Mouse (Mus musculus): Measurements from ENCODE around the gene Fibcd1.

Gene Fibcd1

DNA sequence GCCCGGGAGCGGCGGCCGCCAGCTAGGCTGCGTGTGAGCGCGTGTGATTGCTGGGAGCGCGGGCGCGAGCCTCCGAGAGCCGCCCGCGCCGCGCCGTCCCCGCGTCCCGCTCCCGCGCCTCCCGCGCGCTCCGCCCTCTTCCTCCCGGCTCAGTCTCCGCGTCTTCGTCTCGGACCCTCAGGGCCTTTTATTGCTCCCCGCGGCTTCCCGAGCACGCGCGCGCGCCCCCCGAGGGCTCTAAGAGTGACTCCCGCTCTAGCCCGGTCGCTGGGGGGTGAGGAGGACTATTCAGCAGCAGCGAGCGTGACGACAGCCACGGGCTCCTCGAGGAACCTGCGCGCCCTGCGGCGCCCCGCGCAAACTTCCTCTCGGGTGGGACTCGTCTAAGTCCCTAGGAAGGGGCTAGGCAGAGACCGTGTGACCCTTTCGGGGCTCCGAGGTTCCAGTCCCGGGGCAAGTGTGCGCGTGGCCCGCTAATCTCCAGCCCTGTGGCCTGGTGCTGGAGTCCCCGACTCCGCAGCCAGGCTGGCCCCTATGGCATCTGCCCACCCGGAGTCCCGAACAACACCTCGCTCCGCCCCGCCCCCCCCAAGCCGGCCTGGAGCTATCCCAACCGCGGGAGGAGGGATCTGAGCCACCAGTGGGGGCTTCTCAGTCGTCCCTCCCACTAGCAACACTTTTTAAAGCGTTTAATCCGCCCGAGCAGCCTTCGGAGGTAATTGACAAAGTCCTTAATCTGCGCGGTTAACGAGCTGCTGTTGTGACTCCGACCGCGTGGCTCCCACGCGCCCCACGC, at the start of gene Fibcd1:
Fibcd1 (minus strand) TSS at position 110 of the 796 bp plus-strand sequence.
- peak; percentile 50 for DNase-seq (ENCODE audit: low spot score)

GRCm38 (mm10) chr2:31894221-31894870, 48.5 kb upstream of the Fibcd1 start:
- no peak for DNase-seq (ENCODE audit: low spot score)

- DNase-seq (ENCODE audit: low spot score) = no peak
Observed at GRCm38 (mm10) chr2:31893110-31893669, 47.4 kb upstream of the Fibcd1 start.

GRCm38 (mm10) chr2:31891219-31891618, 45.4 kb upstream of the Fibcd1 start:
- DNase-seq (ENCODE audit: low spot score) = no peak

DNA sequence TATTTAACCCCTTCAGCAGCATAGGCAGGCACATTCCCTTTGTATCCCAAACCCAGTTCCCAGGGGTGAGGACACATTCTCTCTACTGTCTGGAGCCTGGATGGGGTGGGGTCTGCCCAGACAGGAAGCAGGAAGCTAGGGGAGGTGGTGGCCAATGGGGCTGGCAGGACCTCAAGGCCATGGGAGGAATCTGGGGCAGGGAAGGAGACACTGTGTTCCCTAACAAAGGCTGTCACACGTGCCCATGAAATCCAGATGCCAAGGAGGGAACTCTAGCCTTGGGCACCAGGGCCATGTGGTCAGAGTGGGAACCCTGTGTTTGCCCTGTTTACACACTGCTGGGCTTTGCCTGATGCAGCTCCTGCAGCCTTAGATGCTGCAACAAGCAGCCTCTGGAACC, 43.1 kb upstream of the Fibcd1 start:
- DNase-seq (ENCODE audit: low spot score) = no peak

DNA sequence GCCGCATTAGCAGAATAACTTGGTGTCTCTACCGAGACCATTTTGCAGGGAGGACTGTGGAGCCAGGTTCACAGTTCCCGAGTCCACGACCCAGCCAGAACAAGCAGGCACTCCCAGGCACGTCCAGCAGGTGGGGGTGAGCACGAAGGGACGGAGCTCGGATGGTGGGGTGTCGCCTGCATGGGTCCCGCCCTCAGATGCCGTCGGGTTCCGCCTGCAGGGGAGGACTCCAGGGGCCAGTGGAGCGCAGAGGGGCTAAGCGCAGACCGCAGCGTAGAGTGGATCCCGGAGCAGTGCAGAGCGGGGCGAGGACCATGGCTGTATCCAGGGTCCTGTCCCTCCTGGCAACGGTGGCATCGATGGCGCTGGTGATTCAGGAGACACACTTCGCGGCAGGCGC, 41.2 kb upstream of the Fibcd1 start, which contains the start of gene Lamc3:
Lamc3 (plus strand) TSS at position 262 of the 400 bp plus-strand sequence.
- peak; percentile 53 for DNase-seq (ENCODE audit: low spot score)

GRCm38 (mm10) chr2:31884806-31885205, 39.0 kb upstream of the Fibcd1 start:
- peak; percentile 71 for DNase-seq (ENCODE audit: low spot score)

GRCm38 (mm10) chr2:31883061-31883460, 37.3 kb upstream of the Fibcd1 start:
- DNase-seq (ENCODE audit: low spot score) = peak; percentile 36

- DNase-seq (ENCODE audit: low spot score) = no peak
Observed at GRCm38 (mm10) chr2:31880868-31881267, 35.1 kb upstream of the Fibcd1 start.

DNA sequence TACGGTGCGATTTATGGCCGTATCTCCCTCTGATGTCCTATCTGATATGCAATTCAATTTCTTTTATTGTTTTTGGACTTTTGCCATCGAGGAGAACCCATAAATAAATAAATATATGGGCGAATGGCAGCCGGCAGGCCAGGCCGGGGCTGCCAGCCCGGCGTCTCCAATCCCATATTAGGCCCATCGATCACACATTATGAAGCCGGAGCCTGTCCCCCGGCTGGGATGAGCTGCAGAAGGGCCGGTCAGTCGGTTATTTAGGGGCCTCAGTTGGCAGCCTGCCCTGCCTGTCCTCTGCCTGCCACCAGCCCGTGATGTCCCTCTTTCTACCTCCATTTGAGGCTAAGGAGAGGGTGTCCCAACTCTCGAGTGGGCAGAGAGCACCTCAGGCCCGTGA, 32.8 kb upstream of the Fibcd1 start:
- no peak for DNase-seq (ENCODE audit: low spot score)

- no peak for DNase-seq (ENCODE audit: low spot score)
Observed at GRCm38 (mm10) chr2:31876446-31876845, 30.6 kb upstream of the Fibcd1 start.

GRCm38 (mm10) chr2:31874290-31874855, 28.6 kb upstream of the Fibcd1 start:
- no peak for DNase-seq (ENCODE audit: low spot score)

- no peak for DNase-seq (ENCODE audit: low spot score)
Observed at GRCm38 (mm10) chr2:31870683-31871082, 24.9 kb upstream of the Fibcd1 start.

GRCm38 (mm10) chr2:31869692-31870091, 23.9 kb upstream of the Fibcd1 start:
- no peak for DNase-seq (ENCODE audit: low spot score)

DNA sequence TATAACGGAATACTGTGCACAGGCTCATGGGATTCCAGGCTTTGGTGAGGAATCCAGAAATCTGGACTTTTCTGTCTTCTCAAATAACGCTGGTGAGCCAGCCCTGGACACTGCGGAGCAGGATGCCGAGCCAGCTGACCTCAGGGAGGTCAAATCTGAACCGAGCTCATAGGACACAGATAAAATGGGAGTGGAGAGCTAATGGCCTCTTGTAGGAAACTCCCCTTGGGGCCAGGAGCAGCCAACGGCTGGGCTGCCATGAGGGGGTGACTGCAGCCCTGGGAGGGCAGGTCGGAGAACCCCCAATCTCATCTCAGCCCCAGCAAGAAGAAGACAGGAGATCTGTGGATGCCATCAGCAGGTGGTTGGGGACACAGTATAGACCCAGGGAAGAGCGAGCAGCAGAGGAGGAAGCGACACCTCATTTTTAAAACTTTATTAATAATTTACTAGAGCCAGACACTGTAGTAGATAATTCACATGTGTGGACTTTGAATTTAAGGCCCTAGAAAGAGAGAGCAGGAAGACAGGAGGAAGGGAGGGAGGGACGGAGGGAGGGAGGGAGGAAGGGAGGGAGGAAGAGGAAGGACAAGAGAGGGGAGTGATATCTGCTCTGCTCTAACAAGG, 22.8 kb upstream of the Fibcd1 start:
- DNase-seq (ENCODE audit: low spot score) = no peak

- DNase-seq (ENCODE audit: low spot score) = no peak
Observed at GRCm38 (mm10) chr2:31867773-31868537, 22.1 kb upstream of the Fibcd1 start.

DNA sequence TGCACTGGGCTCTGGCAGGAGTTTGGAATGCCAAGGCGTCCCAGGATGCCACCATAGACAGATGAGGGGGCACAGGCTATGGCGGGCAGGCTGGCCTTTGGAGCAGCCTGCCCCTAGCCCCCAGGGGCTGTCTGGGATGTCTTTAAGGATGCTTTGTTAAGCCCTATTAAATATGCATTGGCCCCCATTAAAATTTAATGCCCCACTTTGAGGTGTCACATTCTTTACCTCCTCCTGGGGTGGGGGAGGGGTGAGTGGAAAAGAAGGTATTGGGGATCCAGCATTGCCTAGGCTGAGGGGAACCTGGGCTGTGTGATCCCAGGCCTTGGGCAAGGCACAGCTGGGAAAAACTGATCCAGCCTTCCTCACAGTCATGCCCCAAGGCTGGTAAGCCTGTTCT, 20.0 kb upstream of the Fibcd1 start:
- no peak for DNase-seq (ENCODE audit: low spot score)

DNA sequence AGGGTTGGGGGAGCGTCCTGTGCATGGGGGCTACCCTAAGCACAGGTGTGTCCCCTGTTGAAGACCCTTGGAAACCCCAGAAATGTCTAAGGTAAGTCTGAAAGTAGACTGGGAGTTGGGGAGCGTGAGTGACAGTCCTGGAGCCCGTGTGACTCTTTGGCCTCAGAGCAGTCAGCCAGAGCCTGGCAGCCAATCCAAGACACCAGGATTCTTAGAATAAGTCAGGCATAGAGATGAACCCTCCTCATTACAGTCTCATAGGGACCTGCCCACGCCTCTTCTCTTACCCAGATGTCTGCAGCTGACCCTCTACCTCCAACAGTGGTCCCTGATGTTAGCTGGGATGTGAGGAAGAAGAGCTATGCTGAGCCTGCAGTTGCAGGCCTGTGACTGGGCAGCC, 19.5 kb upstream of the Fibcd1 start:
- no peak for DNase-seq (ENCODE audit: low spot score)

GRCm38 (mm10) chr2:31864891-31865290, 19.1 kb upstream of the Fibcd1 start:
- no peak for DNase-seq (ENCODE audit: low spot score)

DNA sequence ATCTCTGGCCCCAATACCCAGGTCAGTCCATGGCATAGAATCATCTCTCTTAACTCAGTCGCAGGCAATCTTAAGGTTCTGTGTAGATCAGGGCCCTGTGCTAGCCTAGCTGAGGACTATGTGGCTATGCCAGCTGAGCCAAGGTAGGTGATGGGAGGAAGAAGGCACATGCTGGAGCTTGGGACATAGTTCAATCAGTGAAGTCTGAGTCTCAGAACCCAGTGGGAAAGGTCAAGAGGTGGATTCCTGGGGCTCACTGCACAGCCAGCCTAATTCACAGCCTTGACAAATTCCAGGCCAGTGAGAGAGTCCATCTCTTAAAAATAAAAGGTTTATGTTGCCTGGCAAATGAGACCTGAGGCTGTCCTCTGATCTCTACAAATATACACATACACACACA, 18.0 kb upstream of the Fibcd1 start:
- no peak for DNase-seq (ENCODE audit: low spot score)

DNA sequence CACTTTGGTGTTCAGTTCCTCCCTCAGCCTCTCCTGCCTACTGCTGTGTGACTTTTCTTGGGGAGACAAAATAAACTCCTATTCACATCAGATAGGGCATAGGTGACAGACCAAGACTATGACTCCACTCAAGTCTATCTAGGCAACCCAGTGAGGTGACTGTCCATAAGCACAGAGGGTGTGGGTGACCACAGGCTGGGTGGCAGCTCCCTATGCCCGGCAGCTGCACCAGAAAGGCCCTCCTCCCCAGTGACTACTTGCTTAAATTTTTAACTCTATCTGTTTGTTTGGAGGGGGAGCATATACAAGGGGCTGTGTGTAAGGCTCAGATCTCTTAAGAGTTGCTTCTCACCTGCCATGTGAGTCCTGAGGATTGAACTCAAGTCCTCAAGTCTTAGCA, 17.1 kb upstream of the Fibcd1 start:
- no peak for DNase-seq (ENCODE audit: low spot score)

DNA sequence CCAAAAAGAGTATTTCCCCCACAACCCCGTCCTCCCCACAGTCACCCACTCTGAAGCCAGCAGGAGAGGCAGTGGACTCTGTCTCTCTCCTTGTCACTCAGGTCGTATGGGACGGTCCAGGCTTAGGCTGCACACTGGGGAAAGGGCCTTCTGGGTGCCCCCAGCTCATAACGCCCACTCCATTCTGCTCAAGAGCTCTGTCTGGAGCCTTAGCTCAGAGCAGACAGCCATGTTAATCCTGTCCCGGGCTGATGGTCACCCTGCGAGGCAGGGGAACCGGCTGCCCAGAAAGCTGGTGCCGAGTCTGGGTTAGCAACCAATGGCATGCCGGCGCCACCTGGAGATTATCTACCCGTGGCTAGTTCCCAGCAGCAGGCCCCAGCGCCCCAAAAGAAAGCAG, 12.7 kb upstream of the Fibcd1 start:
- no peak for DNase-seq (ENCODE audit: low spot score)
